ENCODE assay signal across 8 mouse cellular contexts in the genomic region with DNA sequence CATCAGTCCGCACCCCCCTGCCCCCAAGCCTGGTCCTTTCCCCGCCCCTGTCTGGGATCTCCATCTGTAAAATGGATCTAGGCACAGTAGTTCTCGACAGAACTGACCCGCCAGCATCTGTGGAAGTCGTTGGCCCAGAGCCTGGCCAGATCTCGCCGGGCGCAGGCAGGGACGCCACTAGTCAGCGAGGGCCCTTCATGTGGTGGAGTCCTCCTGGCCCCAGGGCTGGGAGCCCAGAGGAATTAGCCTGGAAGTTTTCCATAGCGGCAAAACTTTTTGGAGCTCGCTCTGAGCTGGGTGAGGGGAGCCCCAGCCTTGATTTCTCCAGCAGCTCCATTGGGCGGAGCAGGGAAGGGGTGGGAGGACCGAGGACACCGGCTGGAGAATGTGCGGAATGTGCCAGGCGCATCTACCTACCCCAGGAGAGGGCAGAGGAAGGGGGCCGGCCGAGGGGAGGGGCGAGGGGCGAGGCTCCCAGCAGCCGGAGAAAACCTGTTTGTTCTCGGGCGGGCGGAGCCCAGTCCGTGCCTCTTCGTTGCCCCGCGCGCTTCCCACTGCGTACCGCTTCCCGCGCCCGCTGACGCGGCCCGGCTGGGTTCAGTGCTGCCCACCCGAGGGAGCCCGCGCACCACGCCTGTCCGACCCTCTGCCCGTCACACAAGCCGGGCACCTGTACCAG. TPM values are rescaled to one million over a fixed set of nuclear protein-coding genes. Genes with fewer than 3 reads are reported as not detected.
DNase-seq lines count a peak whose midpoint lies in the region; ATAC-seq and TF ChIP-seq lines count a peak whose summit lies in the region.

A gene (plus strand): TSS at position 499 of the 679 bp plus-strand sequence.

- WGBS in hindbrain, embryonic 14.5 days = 21% methylated on average over 23 of the region's 45 CpGs
- WGBS in liver, adult 2 months = under 1% methylated on average over 34 of the region's 45 CpGs

- dilution Hi-C loops in CH12.LX (cut with MboI; ENCODE audit: extremely low pct_ligation_motif_present, extremely low pct_unique_long_range_greater_than_20kb, low sequenced_read_pairs) = no loop called here

- H3ac ChIP-seq in myocyte (ENCODE audit: control insufficient read depth, insufficient read length) = no peak within 1 kb of the TSS

- no peak for DNase-seq in CH12.LX (ENCODE audit: extremely low read depth)
- DNase-seq in adrenal gland, postnatal 25 days = peak; percentile 51
- peak; percentile 36 for DNase-seq in gastrocnemius, postnatal 10 days
- no peak for DNase-seq in hindbrain, embryonic 14.5 days (ENCODE audit: low spot score)
- DNase-seq in liver, adult 2 months (ENCODE audit: extremely low read depth, low read depth, low spot score) = peak; percentile 23
- peak; percentile 70 for DNase-seq in thymus, postnatal 4 days
- DNase-seq in left cerebral cortex, adult 9 months (ENCODE audit: low spot score in 2 of 2) = no peak

- H3K4me3 ChIP-seq in CH12.LX (replicated peaks in 1 of 3; ENCODE audit: low read depth in 2 of 3, low read length in 2 of 3, poor library complexity in 1 of 3) = no peak within 1 kb of the TSS
- peak within 1 kb of the TSS; percentile 33 for H3K4me3 ChIP-seq in hindbrain, embryonic 14.5 days (replicated peaks; ENCODE audit: low read length)
- H3K4me3 ChIP-seq in liver, adult 2 months (ENCODE audit: insufficient read depth, low read depth, low read length) = peak within 1 kb of the TSS; percentile 41; the same call in 1 of the 2 replicates
- H3K4me3 ChIP-seq in myocyte = no peak within 1 kb of the TSS

- H3K4me2 ChIP-seq in CH12.LX (ENCODE audit: insufficient read depth, low read depth, poor library complexity, severe bottlenecking) = peak within 1 kb of the TSS; percentile 40
- H3K4me2 ChIP-seq in hindbrain, embryonic 14.5 days (replicated peaks) = peak within 1 kb of the TSS; percentile 51
- peak within 1 kb of the TSS; percentile 30 for H3K4me2 ChIP-seq in myocyte (ENCODE audit: low read depth)

- TF ChIP-seq EP300 in CH12.LX (IDR thresholded peaks at IDR 0.05; ENCODE audit: low read length) = no peak

- no peak within 1 kb of the TSS for H3K27ac ChIP-seq in CH12.LX (ENCODE audit: insufficient read depth, low read depth)
- H3K27ac ChIP-seq in hindbrain, embryonic 14.5 days = no peak within 1 kb of the TSS
- H3K27ac ChIP-seq in liver, adult 2 months (replicated peaks; ENCODE audit: insufficient read depth, low read depth, low read length) = no peak within 1 kb of the TSS

- no peak for TF ChIP-seq POLR2A in CH12.LX (IDR thresholded peaks at IDR 0.05; ENCODE audit: low read depth, low read length)
- no peak for TF ChIP-seq POLR2A in liver, adult 2 months (IDR thresholded peaks at IDR 0.05; ENCODE audit: extremely low read depth, insufficient read depth, low read length)
- no peak for TF ChIP-seq POLR2A in myocyte (IDR thresholded peaks at IDR 0.05; ENCODE audit: insufficient read length, low read depth)

- no peaks in the 10 kb centered on the region for H3K79me2 ChIP-seq in CH12.LX (replicated peaks; ENCODE audit: control insufficient read depth, extremely low read depth, insufficient read depth, poor library complexity, severe bottlenecking)
- no peaks in the 10 kb centered on the region for H3K79me2 ChIP-seq in liver, adult 2 months (ENCODE audit: control insufficient read depth, insufficient read depth, low read length)
- no peaks in the 10 kb centered on the region for H3K79me2 ChIP-seq in myocyte (ENCODE audit: control insufficient read depth, insufficient read depth)

- no peaks in the 10 kb centered on the region for H3K36me3 ChIP-seq in CH12.LX (replicated peaks in 1 of 2; ENCODE audit: control insufficient read depth in 1 of 2, insufficient read depth in 1 of 2, low read length in 1 of 2)
- no peaks in the 10 kb centered on the region for H3K36me3 ChIP-seq in hindbrain, embryonic 14.5 days (replicated peaks; ENCODE audit: control insufficient read depth, insufficient read depth)
- H3K36me3 ChIP-seq in liver, adult 2 months (ENCODE audit: control insufficient read depth, insufficient read depth, low read length) = no peaks in the 10 kb centered on the region
- no peaks in the 10 kb centered on the region for H3K36me3 ChIP-seq in myocyte (ENCODE audit: control insufficient read depth, insufficient read depth)

- TF ChIP-seq RAD21 in CH12.LX (IDR thresholded peaks at IDR 0.05; ENCODE audit: low read depth, low read length) = no peak

- H3K9me3 ChIP-seq in CH12.LX (replicated peaks; ENCODE audit: low read length) = no peaks in the 10 kb centered on the region
- no peaks in the 10 kb centered on the region for H3K9me3 ChIP-seq in hindbrain, embryonic 14.5 days (ENCODE audit: control insufficient read depth, low read length)

- ATAC-seq in hindbrain, embryonic 14.5 days (ENCODE audit: low FRiP score) = peak; percentile 64

- in situ Hi-C loops in CH12.LX (cut with MboI; ENCODE audit: low pct_ligation_motif_present, low pct_unique_long_range_greater_than_20kb, low sequenced_read_pairs) = no loop called here

- H3K4me1 ChIP-seq in CH12.LX (ENCODE audit: control insufficient read depth in 1 of 2, insufficient read depth in 2 of 2) = no peaks in the 10 kb centered on the region
- H3K4me1 ChIP-seq in hindbrain, embryonic 14.5 days (replicated peaks; ENCODE audit: control insufficient read depth, insufficient read depth, low read length) = no peaks in the 10 kb centered on the region
- 0 out of 2 replicates have a peak, but pooled peaks cover 2% of the 10 kb centered on the region for H3K4me1 ChIP-seq in liver, adult 2 months (ENCODE audit: control insufficient read depth, insufficient read depth, low read length)

- no peak for TF ChIP-seq CTCF in CH12.LX (conservative IDR thresholded peaks at IDR 0.05 in 1 of 2, IDR thresholded peaks at IDR 0.05 in 1 of 2; ENCODE audit: low read depth in 2 of 2, low read length in 2 of 2)
- no peak for TF ChIP-seq CTCF in liver, adult 2 months (IDR thresholded peaks at IDR 0.05; ENCODE audit: low read depth, low read length)

- no peaks in the 10 kb centered on the region for H3K27me3 ChIP-seq in CH12.LX (replicated peaks)
- peaks cover 14% of the 10 kb centered on the region for H3K27me3 ChIP-seq in hindbrain, embryonic 14.5 days (ENCODE audit: control insufficient read depth, insufficient read depth, low read length)
- no peaks in the 10 kb centered on the region for H3K27me3 ChIP-seq in liver, adult 2 months (ENCODE audit: control insufficient read depth, insufficient read depth, low read length)
- H3K27me3 ChIP-seq in myocyte (ENCODE audit: control insufficient read depth, insufficient read depth, insufficient read length) = peaks cover 15% of the 10 kb centered on the region

- H3K9ac ChIP-seq in CH12.LX (ENCODE audit: insufficient read depth, low read depth) = no peak within 1 kb of the TSS
- no peak within 1 kb of the TSS for H3K9ac ChIP-seq in hindbrain, embryonic 14.5 days
- no peak within 1 kb of the TSS for H3K9ac ChIP-seq in liver, adult 2 months (ENCODE audit: low read depth, low read length)

TF ChIP-seq in CH12.LX, 34 proteins besides CTCF, POLR2A, EP300 and RAD21:
- no peak for TF ChIP-seq UBTF (IDR thresholded peaks at IDR 0.05; ENCODE audit: low read depth, low read length)
- TF ChIP-seq CHD1 (IDR thresholded peaks at IDR 0.05; ENCODE audit: low read depth, low read length) = no peak
TF ChIP-seq in CH12.LX: peak in this region for 0.

TF ChIP-seq in myocyte, 11 proteins besides CTCF, POLR2A, EP300 and RAD21:
- TF ChIP-seq POLR2AphosphoS2 (IDR thresholded peaks at IDR 0.05; ENCODE audit: insufficient read length, low read depth) = no peak
- TF ChIP-seq TCF12 (IDR thresholded peaks at IDR 0.05; ENCODE audit: insufficient read depth, poor library complexity, severe bottlenecking) = no peak
- TF ChIP-seq E2F4 (IDR thresholded peaks at IDR 0.05; ENCODE audit: insufficient read depth) = no peak
- TF ChIP-seq MYOD1 (IDR thresholded peaks at IDR 0.05; ENCODE audit: control insufficient read depth in 1 of 3, insufficient read length in 2 of 3, low read depth in 2 of 3) = no peak
- TF ChIP-seq CEBPB (IDR thresholded peaks at IDR 0.05; ENCODE audit: insufficient read depth, poor library complexity, severe bottlenecking) = no peak
- TF ChIP-seq USF1 (IDR thresholded peaks at IDR 0.05; ENCODE audit: low read depth) = no peak
- TF ChIP-seq SRF (IDR thresholded peaks at IDR 0.05; ENCODE audit: control insufficient read depth, insufficient read length, low read depth) = no peak
- no peak for TF ChIP-seq REST (IDR thresholded peaks at IDR 0.05; ENCODE audit: insufficient read depth, insufficient read length)
- TF ChIP-seq TCF3 (IDR thresholded peaks at IDR 0.05; ENCODE audit: insufficient read length, low read depth) = no peak
- no peak for TF ChIP-seq MAX (IDR thresholded peaks at IDR 0.05; ENCODE audit: low read depth)
- TF ChIP-seq MYOG (IDR thresholded peaks at IDR 0.05; ENCODE audit: control insufficient read depth in 1 of 3, insufficient read depth in 1 of 3, insufficient read length in 2 of 3, low read depth in 2 of 3) = no peak

RNA-seq across cellular contexts. Expression of the gene that starts here (rescaled TPM):
- total RNA-seq in CH12.LX (2012; rRNA removed) = not detected in 2 replicates
- total RNA-seq in CH12.LX (2014; rRNA removed) = not detected in 2 replicates
- not detected in 2 replicates for polyA plus RNA-seq in CH12.LX (2012; ENCODE audit: insufficient read length, low read depth)
- total RNA-seq in adrenal gland, postnatal 25 days (2021) = 1.6 and 1.8 TPM in 2 replicates
- total RNA-seq in gastrocnemius, postnatal 10 days (2021) = 10 to 100 TPM; 12.5 to 15.7 TPM
- 1.2 and 1.4 TPM in 2 replicates for polyA plus RNA-seq in hindbrain, embryonic 14.5 days (2014; fragmentation: Nextera tagmentation; extraction: Ambion mirVana)
- total RNA-seq in liver, adult 2 months (2014; rRNA removed) = 0.13 and 0.18 TPM in 2 replicates
- 0.07 and 0.15 TPM in 2 replicates for polyA plus RNA-seq in liver, adult 2 months (2012; rRNA removed)
- polyA plus RNA-seq in myocyte (2012; fragmentation: generic; extraction: Trizol) = not detected

Comparison
In these comparisons a context has a peak if more than half of its experiments do, and no peak if none do; other contexts are left out.
1. Peak in DNase-seq and H3K4me3 ChIP-seq in liver, adult 2 months; RNA of the gene not detected or under 1 TPM.
2. DNase-seq: peak in adrenal gland, postnatal 25 days (single experiment), gastrocnemius, postnatal 10 days (single experiment) and thymus, postnatal 4 days (single experiment); none in CH12.LX (single experiment), hindbrain, embryonic 14.5 days (single experiment) and left cerebral cortex, adult 9 months (0 of 2).
3. Peak in every context shown above with its lines, with median percentiles within 50 percentile points of each other: H3K4me2 ChIP-seq.